Mouse (Mus musculus) adrenal gland, postnatal 25 days (tissue): ENCODE measurements at regions not wholly inside any gene's neighbourhood (a gene's known extent, or its start where the extent isn't known, plus 50 kb on each side); places are given as distances from the start of the nearest gene placed in this dataset.
A peak's percentile ranks its signal among the peaks of the same experiment; 100 is the strongest.

Experiments used
- DNase-seq: peaks from one replicate; pipeline ENCODE4 v3.0.0; 2021; ENCODE audit warnings: mixed read lengths

- no peak for DNase-seq
Observed at GRCm38 (mm10) chr4:105560781-105561180, 228.9 kb upstream of the Gm12728 start.

- no peak for DNase-seq
Observed at GRCm38 (mm10) chr4:105561611-105562010, 228.1 kb upstream of the Gm12728 start.

- DNase-seq, result no peak
Observed at GRCm38 (mm10) chr4:105565796-105566195, 223.9 kb upstream of the Gm12728 start.

GRCm38 (mm10) chr4:105566513-105567457 lies 222.9 kb upstream of the Gm12728 start:
- no peak for DNase-seq

GRCm38 (mm10) chr4:105569671-105570070 lies 220.0 kb upstream of the Gm12728 start:
- DNase-seq, result no peak

GRCm38 (mm10) chr4:105575550-105575949 lies 214.1 kb upstream of the Gm12728 start:
- DNase-seq, result no peak

- DNase-seq, result no peak
Observed at GRCm38 (mm10) chr4:105580987-105581386, 208.7 kb upstream of the Gm12728 start.

- DNase-seq, result no peak
Observed at GRCm38 (mm10) chr4:105584329-105584925, 205.2 kb upstream of the Gm12728 start.

GRCm38 (mm10) chr4:105603661-105604060 lies 186.0 kb upstream of the Gm12728 start:
- DNase-seq, result no peak

- no peak for DNase-seq
Observed at GRCm38 (mm10) chr4:105604607-105605006, 185.1 kb upstream of the Gm12728 start.

GRCm38 (mm10) chr4:105606731-105607130 lies 182.9 kb upstream of the Gm12728 start:
- DNase-seq, result no peak

- no peak for DNase-seq
Observed at GRCm38 (mm10) chr4:105610917-105611316, 178.8 kb upstream of the Gm12728 start.

GRCm38 (mm10) chr4:105614390-105614789 lies 175.3 kb upstream of the Gm12728 start:
- DNase-seq, result no peak

- peak; percentile 20 for DNase-seq
Observed at GRCm38 (mm10) chr4:105626371-105627320, 163.0 kb upstream of the Gm12728 start.

- DNase-seq, result no peak
Observed at GRCm38 (mm10) chr4:105629581-105629980, 160.1 kb upstream of the Gm12728 start.

GRCm38 (mm10) chr4:105630595-105631369 lies 158.9 kb upstream of the Gm12728 start:
- no peak for DNase-seq

- DNase-seq, result no peak
Observed at GRCm38 (mm10) chr4:105632581-105633358, 156.9 kb upstream of the Gm12728 start.

- DNase-seq, result no peak
Observed at GRCm38 (mm10) chr4:105633789-105634188, 155.9 kb upstream of the Gm12728 start.

GRCm38 (mm10) chr4:105640793-105641192 lies 148.9 kb upstream of the Gm12728 start:
- DNase-seq, result peak; percentile 23

- DNase-seq, result no peak
Observed at GRCm38 (mm10) chr4:105641582-105641981, 148.1 kb upstream of the Gm12728 start.
